Mouse (Mus musculus) hindbrain, embryonic 14.5 days (tissue): ENCODE data around the gene Adamtsl4. TPM values are rescaled to one million over a fixed set of nuclear protein-coding genes. Genes with fewer than 3 reads are reported as not detected.

Source experiments
- ATAC-seq: fragments of 200-750 bp; cut with Nextera tagmentation; 2 replicates; pipeline ENCODE4 v1.8.0; 2017; ENCODE audit warnings: moderate number of reproducible peaks, mild to moderate bottlenecking, moderate TSS enrichment, moderate library complexity; ENCODE audit not compliant: low FRiP score
- DNase-seq: peaks from one replicate; pipeline ENCODE4 v3.0.0-alpha.2; 2015; ENCODE audit warnings: low spot score
- H3K27ac ChIP-seq: fragments of 300-500 bp; sonication (generic); 2 replicates; pipeline ENCODE4 v1.5.1; 2014; ENCODE audit warnings: mild to moderate bottlenecking, moderate library complexity
- H3K27me3 ChIP-seq: fragments of 300-500 bp; sonication (generic); 2 replicates; pipeline ENCODE4 v1.6.1; 2014; ENCODE audit warnings: mild to moderate bottlenecking, low read length, mixed read lengths; ENCODE audit not compliant: control insufficient read depth, insufficient read depth
- H3K36me3 ChIP-seq: fragments of 300-500 bp; sonication (generic); replicated peaks from 2 replicates; pipeline ENCODE4 v1.6.1; 2014; ENCODE audit not compliant: control insufficient read depth, insufficient read depth
- H3K4me1 ChIP-seq: fragments of 300-500 bp; sonication (generic); replicated peaks from 2 replicates; pipeline ENCODE4 v1.6.1; 2014; ENCODE audit warnings: antibody characterized with exemption, low read length, mixed read lengths; ENCODE audit not compliant: control insufficient read depth, insufficient read depth
- H3K4me2 ChIP-seq: fragments of 300-500 bp; sonication (generic); replicated peaks from 2 replicates; pipeline ENCODE4 v1.6.1; 2014; ENCODE audit warnings: mild to moderate bottlenecking, moderate library complexity
- H3K4me3 ChIP-seq: fragments of 300-500 bp; sonication (generic); replicated peaks from 2 replicates; pipeline ENCODE4 v1.5.1; 2014; ENCODE audit warnings: mild to moderate bottlenecking, low read length
- H3K9ac ChIP-seq: fragments of 300-500 bp; sonication (generic); 2 replicates; pipeline ENCODE4 v1.6.1; 2014
- H3K9me3 ChIP-seq: fragments of 300-500 bp; sonication (generic); 2 replicates; pipeline ENCODE4 v1.6.1; 2016; ENCODE audit warnings: low read length; ENCODE audit not compliant: control insufficient read depth
- WGBS: fragments of 180-500 bp; shearing (Covaris S2); extraction: QIAGEN DNeasy Blood & Tissue Kit; methylation state at CpG from one replicate; pipeline ENCODE4 v1.1.7; 2014; 5-methylcytosine and 5-hydroxymethylcytosine counted together
- polyA plus RNA-seq: library from polyadenylated mRNA; unstranded; fragments of >200 nt; fragmentation: Nextera tagmentation; extraction: Ambion mirVana; gene quantifications from 2 replicates; pipeline ENCODE4 v1.2.1, GENCODE M21; 2014

Gene Adamtsl4
- polyA plus RNA-seq, 1 experiment from 2014 or later = 0.35 TPM

DNA sequence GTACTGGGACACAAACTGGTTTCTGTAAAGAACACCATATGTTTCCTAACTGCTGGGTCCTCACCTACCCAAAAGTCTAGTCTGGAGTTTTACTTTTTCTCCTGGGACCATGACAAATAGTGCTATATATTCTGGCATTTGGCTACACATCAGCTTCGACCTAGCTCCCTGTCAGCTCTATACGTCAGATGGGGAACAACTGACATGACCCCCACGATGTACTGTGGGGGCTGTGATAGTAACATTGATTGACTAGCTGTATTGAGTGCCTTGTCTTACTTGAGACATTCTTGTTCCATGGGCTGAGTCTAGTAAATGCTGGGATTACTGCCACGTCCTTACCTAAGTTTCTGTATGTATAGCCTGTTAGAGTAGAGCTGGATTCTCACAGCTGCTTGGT is 20.2 kb downstream of the Adamtsl4 start:
- Histone ChIP-seq H3K4me3 (no peak overlapping the region), H3K36me3 (peaks cover 35% of the 10 kb centered on the region), H3K9me3 (no peaks in the 10 kb centered on the region), H3K4me1 (peaks cover 25% of the 10 kb centered on the region), H3K9ac (0 out of 2 replicates have a peak overlapping the region, but pooled peaks have one; percentile 5), H3K27me3 (no peaks in the 10 kb centered on the region), H3K4me2 (peak overlapping the region; percentile 7; the same call in 1 of the 2 replicates), H3K27ac (peak overlapping the region; percentile 70)
- 64% methylated on average over 4 of the region's 4 CpGs for WGBS
- ATAC-seq (no peak), DNase-seq (no peak)

DNA sequence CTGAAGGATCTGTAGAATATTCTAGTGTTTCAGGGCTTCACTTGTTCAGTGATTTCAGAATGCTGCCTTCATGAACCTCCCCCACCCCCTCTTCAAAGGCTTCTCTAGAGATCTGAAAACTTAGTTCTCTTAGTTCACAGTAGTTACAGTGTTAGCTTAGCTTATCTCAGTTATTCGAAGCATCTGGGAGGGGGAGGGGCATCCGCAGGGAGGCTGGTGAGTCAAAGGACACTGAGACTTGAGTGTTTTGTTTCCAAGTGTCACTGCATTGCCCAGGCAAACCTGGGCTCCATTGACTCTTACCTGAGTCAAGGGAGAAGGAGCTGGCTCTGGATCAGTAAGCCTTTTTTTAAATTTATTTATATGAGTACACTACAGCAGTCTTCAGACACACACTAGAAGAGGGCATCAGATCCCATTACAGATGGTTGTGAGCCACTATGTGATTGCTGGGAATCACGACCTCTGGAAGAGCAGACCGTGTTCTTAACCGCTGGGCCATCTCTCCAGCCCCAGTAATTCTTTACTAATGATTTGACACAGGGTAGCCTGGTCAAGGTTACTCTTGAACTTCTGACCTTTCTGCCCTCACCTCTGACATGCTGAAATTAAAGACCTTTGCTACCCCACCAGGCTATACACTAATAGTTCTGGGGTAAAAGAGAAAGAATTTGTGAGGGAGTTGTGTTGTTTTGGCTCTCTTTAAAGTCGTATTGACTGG is 21.4 kb downstream of the Adamtsl4 start:
- no peak overlapping the region for H3K27ac ChIP-seq
- DNase-seq = no peak
- H3K4me2 ChIP-seq = no peak overlapping the region
- no peaks in the 10 kb centered on the region for H3K27me3 ChIP-seq
- ATAC-seq = no peak
- no peak overlapping the region for H3K4me3 ChIP-seq
- H3K9me3 ChIP-seq = no peaks in the 10 kb centered on the region
- H3K4me1 ChIP-seq = peaks cover 37% of the 10 kb centered on the region
- H3K9ac ChIP-seq = no peak overlapping the region
- H3K36me3 ChIP-seq = peaks cover 47% of the 10 kb centered on the region
- 69% methylated on average over 6 of the region's 6 CpGs for WGBS

DNA sequence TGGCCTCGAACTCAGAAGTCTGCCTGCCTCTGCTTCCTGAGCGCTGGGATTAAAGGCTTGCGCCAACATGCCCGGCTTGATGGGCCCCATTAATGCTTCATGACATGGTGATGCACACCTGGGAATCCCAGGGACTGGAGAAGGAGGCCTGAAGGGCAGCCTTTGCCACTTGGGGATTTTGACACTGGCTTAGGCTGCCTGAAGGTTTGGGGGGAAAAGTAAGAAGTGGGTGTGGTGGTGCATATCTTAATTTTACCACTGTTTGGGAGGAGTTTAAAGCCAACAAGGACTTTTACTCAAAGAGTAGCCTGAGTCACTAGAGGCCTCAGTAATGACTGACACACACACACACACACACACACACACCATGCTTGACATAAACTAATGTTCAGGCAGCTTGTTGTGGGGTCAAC is 22.8 kb downstream of the Adamtsl4 start:
- Histone ChIP-seq H3K9ac (no peak overlapping the region), H3K27me3 (no peaks in the 10 kb centered on the region), H3K4me2 (no peak overlapping the region), H3K27ac (no peak overlapping the region), H3K9me3 (no peaks in the 10 kb centered on the region), H3K4me1 (peaks cover 48% of the 10 kb centered on the region), H3K4me3 (no peak overlapping the region), H3K36me3 (peaks cover 59% of the 10 kb centered on the region)
- WGBS = 91% methylated on average over 4 of the region's 4 CpGs
- no peak for DNase-seq
- ATAC-seq = no peak

DNA sequence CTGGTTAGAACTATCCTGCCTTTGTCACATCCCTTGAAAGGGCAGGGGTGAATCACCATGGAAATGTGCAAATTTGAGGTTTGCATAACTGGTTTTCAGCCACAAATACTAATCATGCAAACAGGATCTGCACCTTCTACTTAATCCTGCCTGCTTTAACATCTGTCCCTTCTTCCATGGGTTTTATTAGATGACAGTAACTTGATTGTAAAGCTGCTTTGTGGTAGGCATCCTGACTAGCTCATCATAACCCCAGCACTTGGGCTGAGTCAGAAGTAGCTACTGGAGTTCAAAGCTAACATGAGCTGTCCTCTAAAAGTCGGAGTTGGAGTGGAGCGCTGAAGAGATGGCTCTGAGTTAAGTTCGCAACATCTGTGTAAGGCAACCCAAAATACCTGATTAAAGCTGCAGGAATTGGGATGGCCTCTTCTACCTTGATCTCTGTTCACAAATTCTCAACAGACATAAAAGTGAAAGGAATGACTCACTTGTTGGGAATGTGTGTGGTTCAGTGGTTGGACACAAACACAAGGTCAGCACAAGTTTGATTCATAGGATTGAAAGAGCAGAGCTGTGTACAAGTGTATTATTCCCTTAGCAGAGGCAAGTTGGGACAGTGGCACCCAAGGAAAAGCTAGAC is 23.6 kb downstream of the Adamtsl4 start:
- Histone ChIP-seq H3K9me3 (no peaks in the 10 kb centered on the region), H3K4me2 (no peak overlapping the region), H3K4me3 (no peak overlapping the region), H3K27ac (no peak overlapping the region), H3K9ac (no peak overlapping the region), H3K27me3 (no peaks in the 10 kb centered on the region), H3K4me1 (peaks cover 48% of the 10 kb centered on the region), H3K36me3 (peaks cover 54% of the 10 kb centered on the region)
- WGBS = 93% methylated on average over 3 of the region's 3 CpGs
- ATAC-seq = no peak
- DNase-seq = no peak

DNA sequence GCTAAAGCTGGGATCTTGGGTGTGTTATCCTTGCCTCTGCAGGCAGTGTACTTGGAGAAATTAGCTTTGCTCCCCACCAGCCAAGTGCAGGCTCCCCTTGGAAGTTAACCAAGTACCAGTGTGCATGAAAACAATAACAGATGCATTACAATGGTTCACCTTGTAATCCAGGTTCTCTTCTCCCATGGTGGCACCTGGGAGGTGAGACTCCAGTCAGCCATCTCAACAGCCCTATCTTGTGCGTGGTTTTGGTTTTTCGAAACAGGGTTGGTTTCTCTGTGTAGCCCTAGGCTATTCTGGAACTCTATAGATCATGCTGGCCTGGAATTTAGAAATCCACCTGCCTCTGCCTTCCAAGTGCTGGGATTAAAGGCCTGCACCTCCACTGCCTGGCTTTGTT is 24.2 kb downstream of the Adamtsl4 start:
- Histone ChIP-seq H3K27me3 (no peaks in the 10 kb centered on the region), H3K27ac (no peak overlapping the region), H3K4me3 (no peak overlapping the region), H3K9ac (no peak overlapping the region), H3K4me2 (no peak overlapping the region), H3K9me3 (no peaks in the 10 kb centered on the region), H3K4me1 (peaks cover 48% of the 10 kb centered on the region), H3K36me3 (peaks cover 54% of the 10 kb centered on the region)
- DNase-seq (no peak), ATAC-seq (no peak)
- 83% methylated on average over 2 of the region's 2 CpGs for WGBS

DNA sequence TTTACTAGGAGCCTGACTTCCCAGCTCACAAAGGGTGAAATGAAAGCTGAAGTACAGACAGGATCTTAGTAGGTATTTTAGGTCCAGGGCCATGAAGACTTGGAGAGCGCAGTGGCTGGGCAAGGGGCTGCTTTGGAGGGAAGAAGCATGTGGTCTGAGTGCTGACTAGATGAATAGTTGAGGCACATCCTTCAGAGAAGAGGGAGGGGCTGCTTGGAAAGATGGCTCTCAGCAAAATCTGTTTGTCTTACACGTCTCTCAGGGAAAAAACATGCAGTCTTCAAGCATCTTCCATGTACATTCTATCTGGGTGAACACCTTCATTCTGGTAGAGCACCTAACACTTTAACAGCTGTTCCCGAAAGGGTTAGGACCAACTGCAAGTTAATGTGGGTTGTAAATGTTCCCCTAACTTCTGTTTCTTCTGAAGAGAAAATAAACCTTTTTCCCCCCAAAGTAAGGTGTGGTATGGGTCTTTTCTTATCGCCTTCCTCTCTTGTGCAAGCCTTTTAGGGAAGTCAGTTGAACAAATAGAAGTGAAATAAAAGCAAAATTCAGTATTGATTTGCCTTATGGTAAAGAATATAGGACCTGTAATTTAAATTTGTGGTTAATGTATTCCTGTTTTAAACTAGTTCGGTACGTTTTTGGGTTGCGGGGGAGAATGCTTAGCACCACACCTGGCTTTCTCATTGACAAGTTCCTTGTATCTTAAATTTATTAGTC is 24.8 kb downstream of the Adamtsl4 start:
- Histone ChIP-seq H3K4me2 (peak overlapping the region; percentile 98), H3K4me1 (peaks cover 47% of the 10 kb centered on the region), H3K27me3 (no peaks in the 10 kb centered on the region), H3K9ac (no peak overlapping the region), H3K27ac (no peak overlapping the region), H3K4me3 (no peak overlapping the region), H3K9me3 (no peaks in the 10 kb centered on the region), H3K36me3 (peaks cover 54% of the 10 kb centered on the region)
- 88% methylated on average over 7 of the region's 7 CpGs for WGBS
- no peak for DNase-seq
- no peak for ATAC-seq

DNA sequence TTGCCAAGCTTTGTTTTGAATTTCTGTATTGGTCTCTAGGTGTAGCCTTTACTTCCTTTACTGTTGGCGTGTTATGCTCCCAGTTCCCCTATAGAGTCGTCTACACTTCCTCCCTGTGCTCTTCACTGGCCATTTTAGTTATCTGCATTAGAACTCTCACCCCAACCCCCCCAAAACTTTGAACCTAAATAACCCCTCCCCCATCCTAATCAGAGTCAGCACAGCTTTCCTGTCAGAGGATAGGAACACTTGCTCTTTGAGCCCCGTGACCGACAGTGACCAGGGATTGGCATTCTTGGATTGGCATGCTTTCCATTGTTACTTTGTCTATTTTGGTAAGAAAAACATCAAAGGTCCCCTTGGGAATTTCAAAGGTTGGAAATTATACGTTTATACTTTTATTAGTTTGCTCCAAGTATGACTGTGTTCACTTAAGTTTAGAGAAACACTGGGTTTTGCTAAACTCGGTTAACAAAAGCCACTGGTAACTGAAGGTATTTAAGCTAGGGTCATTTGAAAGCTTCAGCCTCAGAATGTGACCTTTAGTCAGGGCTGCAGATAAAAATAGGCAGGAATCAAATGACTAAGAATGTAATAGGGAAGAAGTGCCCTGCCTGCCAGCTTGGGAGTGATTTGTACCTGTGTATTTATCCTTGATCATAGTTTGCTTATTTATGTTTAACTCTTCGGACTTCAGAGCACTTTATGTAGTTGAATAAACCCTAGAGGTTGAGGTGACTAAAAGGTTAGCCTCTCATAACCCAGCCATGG is 25.6 kb downstream of the Adamtsl4 start:
- Histone ChIP-seq H3K4me2 (peak overlapping the region; percentile 98), H3K9me3 (no peaks in the 10 kb centered on the region), H3K4me1 (peaks cover 44% of the 10 kb centered on the region), H3K36me3 (peaks cover 54% of the 10 kb centered on the region), H3K27me3 (no peaks in the 10 kb centered on the region), H3K4me3 (no peak overlapping the region), H3K27ac (no peak overlapping the region), H3K9ac (no peak overlapping the region)
- no peak for DNase-seq
- no peak for ATAC-seq
- 67% methylated on average over 7 of the region's 7 CpGs for WGBS

DNA sequence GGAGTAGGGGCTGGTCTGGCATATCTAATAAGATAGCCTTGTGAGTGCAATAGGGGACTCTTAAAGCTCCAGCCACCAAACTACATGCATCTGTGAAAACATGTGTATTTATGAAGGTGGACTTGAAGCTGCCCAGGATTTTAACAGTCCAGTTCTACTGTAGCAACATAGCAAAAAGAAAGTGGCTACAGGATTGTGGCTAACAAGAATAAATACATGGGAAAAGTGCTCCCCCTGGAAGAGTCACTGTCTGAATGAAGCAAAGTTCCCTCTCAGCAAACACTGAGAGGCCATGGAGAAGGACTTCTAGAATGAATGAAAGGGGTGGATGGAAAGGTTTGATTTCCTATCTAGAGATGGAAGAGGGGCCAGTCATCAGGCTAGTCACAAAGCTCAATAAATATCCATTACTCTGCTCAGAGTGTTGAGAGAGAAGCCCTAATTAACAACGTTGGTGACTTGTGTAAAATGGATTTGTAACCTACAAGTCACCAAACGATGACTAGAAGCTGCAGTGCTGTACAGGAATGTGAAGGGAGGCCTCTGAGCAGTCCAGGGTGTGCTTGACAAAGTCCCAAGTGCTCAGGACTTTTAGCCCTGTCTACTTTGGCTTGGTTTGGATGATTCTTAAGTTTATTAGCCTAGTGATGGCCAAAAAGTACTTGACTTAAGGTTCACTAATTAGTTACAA is 26.8 kb downstream of the Adamtsl4 start:
- Histone ChIP-seq H3K4me2 (peak overlapping the region; percentile 98), H3K27ac (no peak overlapping the region), H3K36me3 (peaks cover 54% of the 10 kb centered on the region), H3K9me3 (no peaks in the 10 kb centered on the region), H3K4me1 (peaks cover 44% of the 10 kb centered on the region), H3K4me3 (peak overlapping the region; percentile 86), H3K27me3 (no peaks in the 10 kb centered on the region), H3K9ac (peak overlapping the region; percentile 97)
- WGBS = 54% methylated on average over 2 of the region's 2 CpGs
- DNase-seq (no peak), ATAC-seq (no peak)
